Mouse (Mus musculus): Measurements from ENCODE around the gene Itgb5.

DNA sequence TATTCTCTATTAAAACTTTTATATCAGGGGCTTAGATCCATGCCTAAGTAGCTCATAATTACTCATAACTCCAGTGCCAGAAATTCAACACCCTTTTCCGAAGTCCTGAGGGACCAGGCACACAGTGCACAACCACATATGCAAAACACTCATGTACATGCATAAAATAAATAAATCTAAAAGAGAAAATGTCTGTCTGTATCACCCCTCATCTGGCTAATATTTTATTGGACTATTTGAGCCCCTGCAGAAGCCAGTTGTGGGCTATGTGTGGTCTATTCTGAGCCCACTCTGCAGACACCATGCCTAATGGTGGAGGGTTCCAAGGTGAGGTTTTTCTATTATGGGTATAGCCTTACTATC is 46.8 kb upstream of the Itgb5 start:
- TF ChIP-seq CTCF (IDR thresholded peaks at IDR 0.05; ENCODE audit: low read depth) (no peak), EP300 (IDR thresholded peaks at IDR 0.05; ENCODE audit: low read depth) (no peak)

All from liver, embryonic 14.5 days (tissue).